Mouse (Mus musculus) ES-E14 (cell line): ENCODE measurements at regions not wholly inside any gene's neighbourhood (a gene's known extent, or its start where the extent isn't known, plus 50 kb on each side); places are given as distances from the start of the nearest gene placed in this dataset.

Experiments used
- CHD2 ChIP-seq: IDR thresholded peaks from 2 replicates; pipeline ENCODE4 v1.6.1; 2014; ENCODE audit warnings: mild to moderate bottlenecking, low read depth, low read length, inconsistent platforms
- ZC3H11A ChIP-seq: IDR thresholded peaks from 2 replicates; pipeline ENCODE4 v1.6.1; 2012; ENCODE audit warnings: low read depth, mild to moderate bottlenecking, inconsistent platforms, low read length, borderline replicate concordance

DNA sequence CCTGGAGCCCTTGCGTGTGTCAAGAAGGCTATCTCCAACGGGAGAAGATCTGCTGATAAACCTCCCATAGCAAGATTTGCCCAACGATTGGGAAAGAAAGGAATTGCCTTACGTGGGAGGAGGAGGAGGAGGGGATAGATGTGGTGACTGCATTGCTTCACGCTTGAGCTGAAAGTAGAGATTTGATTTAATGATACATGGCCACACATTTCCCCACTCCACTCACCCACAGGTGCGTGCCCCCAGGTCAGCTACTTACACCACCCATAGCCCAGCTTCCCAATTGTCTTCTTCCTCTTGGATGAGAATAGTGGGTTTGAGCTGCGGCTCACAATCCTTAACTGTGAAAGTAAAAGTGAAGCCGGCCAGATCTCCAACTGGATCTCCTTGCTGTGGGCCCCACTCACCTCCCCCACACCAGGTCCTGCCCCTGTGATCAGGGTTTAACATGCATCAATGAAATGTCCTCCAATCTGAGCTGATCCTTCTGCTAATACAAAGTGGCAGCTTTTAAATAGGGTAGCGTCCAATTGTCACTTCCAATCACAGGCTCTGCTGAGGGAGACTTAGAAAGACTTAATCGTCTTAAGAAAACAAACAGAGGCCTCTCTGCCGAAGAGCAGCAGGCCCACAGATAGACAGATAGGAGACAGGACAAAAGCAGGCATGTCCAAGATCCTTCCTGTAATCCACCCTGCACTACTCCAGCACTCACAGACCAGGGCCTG, 281.8 kb upstream of the Prox1 start:
- TF ChIP-seq CHD2: no peak
- no peak for TF ChIP-seq ZC3H11A
